ENCODE assay signal across 24 mouse cellular contexts in the genomic region with DNA sequence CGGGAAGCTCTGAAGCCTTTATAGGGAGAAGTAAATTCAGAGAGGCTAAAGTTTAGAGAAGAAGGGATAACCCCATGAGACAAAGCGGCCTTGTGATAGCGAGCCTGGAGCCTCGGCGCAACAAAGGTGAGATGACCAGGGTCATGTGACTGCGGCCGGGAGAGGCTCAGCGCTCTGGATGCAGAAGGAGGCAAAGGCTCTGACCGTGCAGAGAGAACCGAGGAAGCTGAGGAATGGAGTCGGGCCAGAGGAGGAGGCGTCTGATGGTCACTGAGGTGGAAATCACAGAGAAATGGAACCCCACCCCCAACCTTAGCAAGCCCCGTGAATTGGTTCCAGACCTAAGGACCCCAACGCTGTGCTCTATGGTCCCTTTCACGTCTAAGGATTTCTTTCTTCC. TPM values are rescaled to one million over a fixed set of nuclear protein-coding genes. Genes with fewer than 3 reads are reported as not detected.
DNase-seq lines count a peak whose midpoint lies in the region; ATAC-seq and TF ChIP-seq lines count a peak whose summit lies in the region.
"Had no signal": no experiment of that assay in that cellular context is flagged by ENCODE, and none has a peak within 500 bp of the region (broad histone marks: within the 10 kb centered on the region; RNA-seq: fewer than 3 reads in every experiment).

No protein-coding gene starts in this region.

- ATAC-seq in midbrain, embryonic 11.5 days (ENCODE audit: low FRiP score): no peak
- ATAC-seq: activated CD4-positive, CD25-positive, alpha-beta regulatory T cell, adult 4 months; forebrain, embryonic 15.5 days; intestine, postnatal 0 days had no signal

- H3K27ac ChIP-seq in embryonic facial prominence, embryonic 10.5 days (replicated peaks): peak overlapping the region; percentile 30; the same call in 1 of the 2 replicates
- H3K27ac ChIP-seq in midbrain, embryonic 11.5 days (ENCODE audit: low read depth, low read length): no peak overlapping the region
- H3K27ac ChIP-seq: forebrain, embryonic 10.5 days; forebrain, embryonic 15.5 days; heart, embryonic 13.5 days; hindbrain, embryonic 12.5 days; hindbrain, embryonic 15.5 days had no signal

- no peaks in the 10 kb centered on the region for H3K36me3 ChIP-seq in E14TG2a.4 (ENCODE audit: insufficient read depth, low read length)
- no peaks in the 10 kb centered on the region for H3K36me3 ChIP-seq in embryonic facial prominence, embryonic 10.5 days (replicated peaks)
- no peaks in the 10 kb centered on the region for H3K36me3 ChIP-seq in midbrain, embryonic 11.5 days (ENCODE audit: control insufficient read depth, insufficient read depth, low read length)
- H3K36me3 ChIP-seq: forebrain, embryonic 10.5 days; forebrain, embryonic 15.5 days; heart, embryonic 13.5 days; hindbrain, embryonic 12.5 days; hindbrain, embryonic 15.5 days had no signal

- DNase-seq in heart, adult 11 months: peak; percentile 68
- no peak for DNase-seq in heart, postnatal 36 days
- no peak for DNase-seq in embryonic facial prominence, embryonic 10.5 days (ENCODE audit: low spot score)
- no peak for DNase-seq in layer of hippocampus, adult 9-11 months
- DNase-seq in midbrain, embryonic 11.5 days (ENCODE audit: low spot score, missing footprints): no peak
- DNase-seq: adrenal gland, adult 8-10 months; adrenal gland, postnatal 25 days; B cell, adult 2 months; cerebellum, adult 11-12 months; cerebellum, adult 8-10 months; cerebellum, postnatal 10 days; cerebellum, postnatal 36 days; embryo, embryonic 11 days; gastrocnemius, postnatal 36 days; heart, postnatal 14 days had no signal

- TF ChIP-seq CTCF in E14TG2a.4 (conservative IDR thresholded peaks at IDR 0.05; ENCODE audit: low read length): no peak

- H3K4me2 ChIP-seq in midbrain, embryonic 11.5 days: no peak overlapping the region
- H3K4me2 ChIP-seq: forebrain, embryonic 15.5 days; heart, embryonic 13.5 days; hindbrain, embryonic 12.5 days; hindbrain, embryonic 15.5 days had no signal

- H3K27me3 ChIP-seq in E14TG2a.4 (ENCODE audit: insufficient read depth, low read length): peaks cover 12% of the 10 kb centered on the region
- H3K27me3 ChIP-seq in embryonic facial prominence, embryonic 10.5 days (replicated peaks; ENCODE audit: low read depth, poor library complexity, severe bottlenecking): no peaks in the 10 kb centered on the region
- H3K27me3 ChIP-seq in midbrain, embryonic 11.5 days (ENCODE audit: control insufficient read depth, insufficient read depth, low read length): no peaks in the 10 kb centered on the region
- H3K27me3 ChIP-seq: CH12.LX; heart, embryonic 13.5 days; hindbrain, embryonic 12.5 days; hindbrain, embryonic 15.5 days had no signal

- intact Hi-C loops in heart, postnatal 36 days (cut with DNase I): no loop called here

- 88% methylated on average over 15 of the region's 15 CpGs for WGBS in embryonic facial prominence, embryonic 10.5 days
- WGBS in midbrain, embryonic 11.5 days: 90% methylated on average over 15 of the region's 15 CpGs

- H3K9me3 ChIP-seq in E14TG2a.4 (ENCODE audit: low read length): no peaks in the 10 kb centered on the region
- H3K9me3 ChIP-seq in embryonic facial prominence, embryonic 10.5 days: no peaks in the 10 kb centered on the region
- H3K9me3 ChIP-seq in midbrain, embryonic 11.5 days (ENCODE audit: control insufficient read depth, low read length): no peaks in the 10 kb centered on the region
- H3K9me3 ChIP-seq: forebrain, embryonic 10.5 days; forebrain, embryonic 15.5 days; heart, embryonic 13.5 days; hindbrain, embryonic 12.5 days; hindbrain, embryonic 15.5 days had no signal

- peak overlapping the region; percentile 26; the same call in 1 of the 2 replicates for H3K4me3 ChIP-seq in E14TG2a.4 (replicated peaks; ENCODE audit: low read length)
- H3K4me3 ChIP-seq in embryonic facial prominence, embryonic 10.5 days: no peak overlapping the region
- no peak overlapping the region for H3K4me3 ChIP-seq in midbrain, embryonic 11.5 days (ENCODE audit: low read depth, low read length)
- H3K4me3 ChIP-seq: forebrain, embryonic 10.5 days; forebrain, embryonic 15.5 days; heart, embryonic 13.5 days; hindbrain, embryonic 12.5 days; hindbrain, embryonic 15.5 days had no signal

- H3K4me1 ChIP-seq in E14TG2a.4 (replicated peaks; ENCODE audit: low read depth, low read length): peaks cover 51% of the 10 kb centered on the region
- H3K4me1 ChIP-seq in embryonic facial prominence, embryonic 10.5 days: peaks cover 8% of the 10 kb centered on the region; the same call in 1 of the 2 replicates
- no peaks in the 10 kb centered on the region for H3K4me1 ChIP-seq in midbrain, embryonic 11.5 days (ENCODE audit: control insufficient read depth, insufficient read depth, low read length)
- H3K4me1 ChIP-seq: forebrain, embryonic 15.5 days; hindbrain, embryonic 12.5 days; hindbrain, embryonic 15.5 days had no signal

- no peak overlapping the region for H3K9ac ChIP-seq in midbrain, embryonic 11.5 days (ENCODE audit: low read length)
- H3K9ac ChIP-seq: forebrain, embryonic 15.5 days; heart, embryonic 13.5 days; hindbrain, embryonic 12.5 days; hindbrain, embryonic 15.5 days had no signal

RNA-seq across cellular contexts. Expression of a gene that starts 7.8 kb away (rescaled TPM):
- total RNA-seq in heart, postnatal 36 days (2021): 10 to 100 TPM; 10.8 to 14.2 TPM
- polyA plus RNA-seq in embryonic facial prominence, embryonic 10.5 days (2016; fragmentation: Nextera tagmentation; extraction: Ambion mirVana): 12.9 and 13.3 TPM in 2 replicates
- polyA plus RNA-seq in midbrain, embryonic 11.5 days (2014; fragmentation: Nextera tagmentation; extraction: Ambion mirVana): 9.3 and 10.2 TPM in 2 replicates
- total RNA-seq: CH12.LX had no signal
- polyA plus RNA-seq: activated CD4-positive, CD25-positive, alpha-beta regulatory T cell, adult 4 months had no signal
